Mouse (Mus musculus): ENCODE measurements around the gene Wnt10a. TPM values are rescaled to one million over a fixed set of nuclear protein-coding genes. Genes with fewer than 3 reads are reported as not detected.

The Wnt10a gene
- total and polyA plus RNA-seq, 3 experiments, result not detected

DNA sequence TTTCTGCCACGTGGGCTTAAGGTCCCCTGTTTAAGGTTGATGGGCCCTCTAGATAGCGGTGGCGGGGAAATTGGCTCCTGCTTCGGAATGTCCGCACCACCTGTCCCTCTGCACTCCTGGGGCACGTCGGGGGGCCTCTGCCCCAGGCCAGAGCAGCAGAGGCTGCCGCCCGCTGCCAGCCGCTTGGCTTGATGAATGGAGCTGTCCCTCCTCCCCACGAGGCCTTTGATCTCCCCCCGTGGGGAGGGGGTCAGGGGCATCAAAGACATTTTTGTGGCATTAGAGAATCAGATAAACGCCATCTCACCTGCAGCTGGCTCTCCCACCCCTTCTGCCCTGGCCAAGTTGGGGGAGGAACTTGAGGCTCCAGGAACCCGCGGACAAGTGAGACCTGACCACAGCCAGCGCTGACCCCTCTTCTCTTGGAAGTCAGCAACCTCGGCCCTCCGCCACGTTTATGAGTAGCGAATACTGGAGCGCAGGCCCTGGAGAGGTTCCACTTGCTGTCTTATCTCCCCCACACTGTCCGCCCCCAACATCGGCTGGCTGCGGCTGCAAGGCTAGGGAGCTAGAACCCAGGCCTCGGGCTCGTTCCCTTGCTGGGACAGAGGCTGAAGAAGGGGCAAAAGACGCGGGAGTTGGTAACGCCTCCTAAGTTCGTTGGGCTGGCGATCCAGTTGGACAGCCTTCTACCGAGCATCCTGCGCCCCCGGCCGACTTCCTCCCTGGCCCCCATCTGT lies 20.4 kb upstream of the Wnt10a start:
- intact Hi-C loops (cut with DNase I), result no loop called here
- 5% methylated on average over 35 of the region's 35 CpGs for WGBS
- Histone ChIP-seq H3K4me3 (peak overlapping the region; percentile 40; the same call in 1 of the 2 replicates), H3K79me2 (replicated peaks; ENCODE audit: control insufficient read depth, insufficient read depth, low read length) (no peaks in the 10 kb centered on the region), H3K4me1 (ENCODE audit: control insufficient read depth, insufficient read depth, low read length) (peaks cover 1% of the 10 kb centered on the region; the same call in 1 of the 2 replicates), H3K27ac (no peak overlapping the region), H3K27me3 (ENCODE audit: control insufficient read depth, insufficient read depth, low read length) (peaks cover 11% of the 10 kb centered on the region), H3K9ac (ENCODE audit: low read depth, low read length) (no peak overlapping the region), H3K36me3 (ENCODE audit: control insufficient read depth, insufficient read depth, low read length) (no peaks in the 10 kb centered on the region)
- no peak for DNase-seq
- TF ChIP-seq CTCF (IDR thresholded peaks at IDR 0.05) (no peak), POLR2A (IDR thresholded peaks at IDR 0.05; ENCODE audit: insufficient read depth, low read depth, low read length) (no peak), EP300 (IDR thresholded peaks at IDR 0.05; ENCODE audit: insufficient read depth, low read depth, low read length) (no peak)

DNA sequence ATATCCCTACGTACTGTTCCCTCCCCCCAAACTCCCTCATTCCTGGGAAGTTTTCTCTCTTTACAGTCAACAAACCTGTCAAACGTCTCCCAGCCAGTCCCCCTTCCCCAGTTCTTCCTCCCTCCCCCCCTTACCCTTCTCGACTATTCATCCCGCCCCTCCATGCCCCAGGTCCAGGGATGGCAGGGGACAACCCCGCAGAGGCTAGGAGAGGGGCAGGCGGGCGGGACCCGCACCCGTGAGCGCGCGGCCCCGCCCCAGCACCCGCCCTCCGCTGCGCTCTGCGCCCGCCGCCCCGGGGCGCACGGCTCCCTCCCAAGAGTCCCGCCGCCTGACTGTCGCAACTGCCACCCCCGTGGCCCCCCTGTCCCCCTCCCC lies 19.9 kb upstream of the Wnt10a start:
- Histone ChIP-seq H3K27me3 (ENCODE audit: control insufficient read depth, insufficient read depth, low read length) (peaks cover 11% of the 10 kb centered on the region), H3K4me1 (ENCODE audit: control insufficient read depth, insufficient read depth, low read length) (peaks cover 1% of the 10 kb centered on the region; the same call in 1 of the 2 replicates), H3K79me2 (replicated peaks; ENCODE audit: control insufficient read depth, insufficient read depth, low read length) (no peaks in the 10 kb centered on the region), H3K9ac (ENCODE audit: low read depth, low read length) (no peak overlapping the region), H3K27ac (no peak overlapping the region), H3K36me3 (ENCODE audit: control insufficient read depth, insufficient read depth, low read length) (no peaks in the 10 kb centered on the region), H3K4me3 (peak overlapping the region; percentile 40)
- no peak for DNase-seq
- intact Hi-C loops (cut with DNase I), result no loop called here
- TF ChIP-seq EP300 (IDR thresholded peaks at IDR 0.05; ENCODE audit: insufficient read depth, low read depth, low read length), result no peak
- no peak for TF ChIP-seq POLR2A (IDR thresholded peaks at IDR 0.05; ENCODE audit: insufficient read depth, low read depth, low read length)
- TF ChIP-seq CTCF (IDR thresholded peaks at IDR 0.05), result no peak
- WGBS, result 0% methylated on average over 19 of the region's 26 CpGs

DNA sequence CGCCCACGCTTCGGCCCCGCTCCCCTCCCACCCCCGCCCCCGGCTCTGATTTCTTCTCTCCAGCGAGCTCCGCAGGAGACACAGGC lies 19.6 kb upstream of the Wnt10a start, which contains the start of gene Wnt6:
Wnt6 (plus strand) TSS at position 48 of the 86 bp plus-strand sequence.
- Histone ChIP-seq H3K9ac (ENCODE audit: low read depth, low read length) (peak within 1 kb of the TSS; percentile 56; the same call in 1 of the 2 replicates), H3K27me3 (ENCODE audit: control insufficient read depth, insufficient read depth, low read length) (peaks cover 11% of the 10 kb centered on the region), H3K27ac (no peak within 1 kb of the TSS), H3K4me1 (ENCODE audit: control insufficient read depth, insufficient read depth, low read length) (peaks cover 1% of the 10 kb centered on the region; the same call in 1 of the 2 replicates), H3K4me3 (peak within 1 kb of the TSS; percentile 40), H3K36me3 (ENCODE audit: control insufficient read depth, insufficient read depth, low read length) (no peaks in the 10 kb centered on the region), H3K79me2 (replicated peaks; ENCODE audit: control insufficient read depth, insufficient read depth, low read length) (no peaks in the 10 kb centered on the region)
- DNase-seq, result no peak
- intact Hi-C loops (cut with DNase I), result no loop called here
- TF ChIP-seq EP300 (IDR thresholded peaks at IDR 0.05; ENCODE audit: insufficient read depth, low read depth, low read length) (no peak), CTCF (IDR thresholded peaks at IDR 0.05) (no peak), POLR2A (IDR thresholded peaks at IDR 0.05; ENCODE audit: insufficient read depth, low read depth, low read length) (no peak)
- no CpG with 5 or more reads among the region's 8 CpGs for WGBS

DNA sequence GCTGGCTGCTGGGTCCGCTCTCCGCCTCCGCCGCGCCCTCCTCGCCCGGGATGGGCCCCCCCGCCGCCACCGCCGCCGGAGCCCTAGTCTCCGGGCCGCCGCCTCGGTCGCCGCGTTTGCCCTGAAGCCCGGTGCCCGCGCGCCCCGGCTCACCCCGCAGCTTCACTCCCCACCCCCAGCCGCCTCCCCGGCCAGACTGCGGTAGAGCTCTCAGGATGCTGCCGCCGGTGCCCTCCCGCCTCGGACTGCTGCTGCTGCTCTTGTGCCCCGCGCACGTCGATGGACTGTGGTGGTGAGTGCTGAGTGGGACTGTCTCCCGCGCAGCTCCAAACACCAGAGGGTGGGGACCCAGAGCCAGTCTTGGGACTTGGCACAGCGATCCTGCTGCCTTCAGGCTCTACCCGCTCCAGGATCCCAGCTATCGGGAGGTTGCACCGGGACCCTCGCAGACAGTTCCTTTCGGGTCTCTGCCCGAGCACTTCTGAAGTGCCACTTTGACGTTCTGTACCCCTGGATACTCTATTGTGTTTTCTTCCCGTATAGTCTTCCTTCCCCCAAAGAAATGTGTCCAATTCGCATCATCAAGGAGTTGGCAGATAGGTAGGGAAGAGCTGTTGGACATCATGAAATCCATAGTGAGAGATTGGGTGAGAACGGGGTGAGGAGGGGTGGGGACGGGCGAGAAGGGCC lies 19.2 kb upstream of the Wnt10a start:
- H3K9ac ChIP-seq (ENCODE audit: low read depth, low read length), result peak overlapping the region; percentile 56; the same call in 1 of the 2 replicates
- intact Hi-C loops (cut with DNase I), result no loop called here
- no peaks in the 10 kb centered on the region for H3K36me3 ChIP-seq (ENCODE audit: control insufficient read depth, insufficient read depth, low read length)
- no peak for TF ChIP-seq POLR2A (IDR thresholded peaks at IDR 0.05; ENCODE audit: insufficient read depth, low read depth, low read length)
- no peak for TF ChIP-seq EP300 (IDR thresholded peaks at IDR 0.05; ENCODE audit: insufficient read depth, low read depth, low read length)
- no peak for TF ChIP-seq CTCF (IDR thresholded peaks at IDR 0.05)
- H3K4me3 ChIP-seq, result peak overlapping the region; percentile 40
- DNase-seq, result peak; percentile 39 to 60
- no peak overlapping the region for H3K27ac ChIP-seq
- H3K4me1 ChIP-seq (ENCODE audit: control insufficient read depth, insufficient read depth, low read length), result peaks cover 1% of the 10 kb centered on the region; the same call in 1 of the 2 replicates
- H3K27me3 ChIP-seq (ENCODE audit: control insufficient read depth, insufficient read depth, low read length), result peaks cover 10% of the 10 kb centered on the region
- H3K79me2 ChIP-seq (replicated peaks; ENCODE audit: control insufficient read depth, insufficient read depth, low read length), result no peaks in the 10 kb centered on the region
- 1% methylated on average over 47 of the region's 51 CpGs for WGBS

DNA sequence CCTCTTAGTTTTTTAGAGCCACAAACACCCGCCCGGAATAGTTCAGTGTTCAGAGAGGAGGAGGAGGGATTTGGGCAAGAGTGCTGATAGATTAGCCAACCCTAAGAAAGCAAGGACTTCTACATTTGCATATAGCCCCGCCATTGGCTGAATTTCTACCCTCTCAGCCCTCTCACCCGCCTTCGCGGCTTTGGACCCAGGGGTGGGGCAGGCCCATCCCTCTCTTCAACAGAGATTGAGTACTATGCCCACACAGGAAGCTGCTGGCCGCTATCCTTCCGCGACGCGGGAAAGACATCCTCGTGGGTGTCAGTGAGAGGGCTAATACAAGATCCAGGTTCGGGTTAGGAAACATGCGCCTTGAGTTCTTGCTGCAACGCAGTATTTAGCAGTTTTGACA lies 18.2 kb upstream of the Wnt10a start:
- Histone ChIP-seq H3K27me3 (ENCODE audit: control insufficient read depth, insufficient read depth, low read length) (peaks cover 10% of the 10 kb centered on the region), H3K9ac (ENCODE audit: low read depth, low read length) (no peak overlapping the region), H3K4me3 (peak overlapping the region; percentile 20; the same call in 1 of the 2 replicates), H3K79me2 (replicated peaks; ENCODE audit: control insufficient read depth, insufficient read depth, low read length) (no peaks in the 10 kb centered on the region), H3K4me1 (ENCODE audit: control insufficient read depth, insufficient read depth, low read length) (peaks cover 1% of the 10 kb centered on the region; the same call in 1 of the 2 replicates), H3K36me3 (ENCODE audit: control insufficient read depth, insufficient read depth, low read length) (no peaks in the 10 kb centered on the region), H3K27ac (no peak overlapping the region)
- DNase-seq, result peak; percentile 78 to 86
- under 1% methylated on average over 15 of the region's 15 CpGs for WGBS
- TF ChIP-seq CTCF (IDR thresholded peaks at IDR 0.05), result no peak
- TF ChIP-seq POLR2A (IDR thresholded peaks at IDR 0.05; ENCODE audit: insufficient read depth, low read depth, low read length), result 0 out of 2 replicates have a peak, but pooled peaks have one; percentile 14
- intact Hi-C loops (cut with DNase I), result no loop called here

DNA sequence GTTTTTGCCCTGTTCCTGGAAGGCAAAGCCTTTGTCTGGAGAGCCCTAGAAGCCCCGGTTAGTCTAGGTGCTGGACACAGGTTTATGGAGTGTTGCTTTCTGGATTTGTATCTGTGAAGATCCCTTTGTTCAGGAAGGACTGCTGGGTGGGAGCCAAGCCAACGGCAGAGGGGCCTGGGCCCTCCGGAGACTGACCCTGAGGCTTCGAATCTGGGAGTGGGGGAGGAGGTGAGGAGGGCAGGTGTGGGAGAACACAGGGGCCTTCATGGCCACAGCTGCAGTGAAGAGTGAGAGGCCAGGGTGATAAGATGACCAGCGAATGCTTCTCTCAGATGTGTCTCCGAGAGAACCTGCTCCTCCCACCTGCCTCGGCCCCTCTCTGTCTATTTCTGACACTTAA lies 17.3 kb upstream of the Wnt10a start:
- intact Hi-C loops (cut with DNase I), result no loop called here
- no peak for TF ChIP-seq CTCF (IDR thresholded peaks at IDR 0.05)
- TF ChIP-seq EP300 (IDR thresholded peaks at IDR 0.05; ENCODE audit: insufficient read depth, low read depth, low read length), result no peak
- TF ChIP-seq POLR2A (IDR thresholded peaks at IDR 0.05; ENCODE audit: insufficient read depth, low read depth, low read length), result no peak
- DNase-seq, result no peak
- WGBS, result 39% methylated on average over 7 of the region's 7 CpGs
- Histone ChIP-seq H3K27ac (no peak overlapping the region), H3K36me3 (ENCODE audit: control insufficient read depth, insufficient read depth, low read length) (no peaks in the 10 kb centered on the region), H3K27me3 (ENCODE audit: control insufficient read depth, insufficient read depth, low read length) (peaks cover 10% of the 10 kb centered on the region), H3K9ac (ENCODE audit: low read depth, low read length) (no peak overlapping the region), H3K79me2 (replicated peaks; ENCODE audit: control insufficient read depth, insufficient read depth, low read length) (no peaks in the 10 kb centered on the region), H3K4me1 (ENCODE audit: control insufficient read depth, insufficient read depth, low read length) (peaks cover 1% of the 10 kb centered on the region; the same call in 1 of the 2 replicates), H3K4me3 (no peak overlapping the region)

All from heart, adult 2 months (tissue).